Mouse (Mus musculus) thymus, postnatal 0 days (tissue): ENCODE results near the gene Cacng6. TPM values are rescaled to one million over a fixed set of nuclear protein-coding genes. Genes with fewer than 3 reads are reported as not detected.

ENCODE experiments used
- DNase-seq: peaks from one replicate; pipeline ENCODE4 v3.0.0-alpha.2; 2015; ENCODE audit warnings: low spot score
- microRNA-seq: library from miRNA; unstranded; fragments of <30 nt; microRNA quantifications from one replicate; pipeline ENCODE4, GENCODE M21; 2016; ENCODE audit warnings: borderline number of aligned reads
- polyA plus RNA-seq: library from polyadenylated mRNA; unstranded; fragments of >200 nt; fragmentation: Nextera tagmentation; extraction: Ambion mirVana; gene quantifications from 2 replicates; pipeline ENCODE4 v1.2.1, GENCODE M21; 2015

Cacng6 gene
- polyA plus RNA-seq, 1 experiment from 2014 or later, result 0.13 TPM

DNA sequence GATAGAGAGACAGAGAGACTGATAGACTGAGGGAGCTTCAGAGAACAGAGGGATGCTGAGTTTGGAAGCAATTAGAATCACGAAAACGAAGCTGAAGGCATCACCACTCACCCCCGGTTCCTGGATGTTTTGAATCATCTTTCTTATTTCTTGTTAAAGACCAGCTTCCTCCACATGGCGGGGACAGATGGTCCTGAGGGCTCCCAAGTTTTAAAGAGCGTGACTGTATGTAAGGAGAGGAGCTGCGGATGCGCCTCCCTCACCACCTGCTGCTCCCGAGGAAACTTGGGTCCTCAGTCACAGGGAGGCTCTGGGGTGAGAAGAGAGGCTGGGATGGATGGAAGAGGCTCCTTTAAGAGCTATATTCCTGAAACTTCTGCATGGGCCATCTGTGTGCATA lies 36.3 kb downstream of the Cacng6 start:
- no peak for DNase-seq

DNA sequence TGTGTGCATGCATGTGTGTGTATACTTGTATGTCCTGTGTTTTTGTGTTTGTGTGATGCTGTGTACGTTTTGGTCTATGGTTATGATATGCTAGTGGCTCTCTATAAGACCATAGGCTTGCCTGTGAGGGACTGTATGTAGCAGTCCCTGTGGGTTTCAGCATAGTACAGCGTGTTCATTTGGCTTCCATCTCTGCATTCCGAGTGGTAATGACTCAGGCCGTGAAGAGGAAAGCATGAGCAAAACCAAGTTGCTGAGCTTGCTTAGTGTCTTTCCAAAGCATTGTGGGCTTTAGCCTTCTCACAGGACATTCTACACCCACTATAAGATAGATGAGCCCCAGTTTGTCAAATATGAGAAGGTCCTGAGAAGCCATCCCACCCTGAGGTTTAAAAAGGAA lies 39.3 kb downstream of the Cacng6 start:
- no peak for DNase-seq

DNA sequence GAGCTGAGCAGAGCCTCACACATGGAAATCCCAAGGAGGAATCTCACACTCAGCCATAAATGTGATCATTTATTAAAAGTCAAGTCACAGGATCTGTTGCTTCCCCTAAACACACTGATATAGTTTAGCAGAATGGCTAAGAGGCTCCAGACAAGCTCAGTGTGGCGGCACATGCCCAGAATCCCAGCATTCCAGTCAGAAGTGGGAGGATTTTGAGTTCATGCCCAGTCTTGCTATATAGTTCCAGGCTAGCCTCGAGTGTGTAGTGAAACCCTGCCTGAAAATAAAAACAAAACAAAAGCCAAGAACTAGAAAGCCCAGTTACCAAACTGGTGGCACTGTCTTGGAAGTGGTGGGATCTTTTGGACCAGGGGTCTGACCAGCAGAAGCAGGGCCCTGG lies 44.6 kb downstream of the Cacng6 start:
- no peak for DNase-seq

DNA sequence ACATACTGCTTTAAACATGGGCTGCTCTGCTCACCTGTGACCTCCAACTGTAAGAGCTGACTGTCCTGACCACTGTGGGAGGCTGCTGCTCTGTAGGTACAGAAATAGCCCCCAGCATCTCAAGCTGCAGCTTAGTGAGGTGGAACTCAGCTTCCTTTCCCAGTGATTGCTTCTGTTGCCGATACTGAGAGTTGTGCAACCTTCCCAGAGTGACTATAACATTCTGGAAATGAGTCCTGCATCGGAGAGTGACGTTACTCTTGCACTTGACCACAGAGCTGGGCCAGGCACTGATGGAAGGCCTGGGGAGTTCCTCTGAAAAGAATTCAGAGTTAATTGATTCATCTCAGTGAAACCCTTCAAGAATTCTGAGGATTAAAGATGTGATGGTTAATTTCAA lies 48.8 kb downstream of the Cacng6 start:
- DNase-seq, result no peak

DNA sequence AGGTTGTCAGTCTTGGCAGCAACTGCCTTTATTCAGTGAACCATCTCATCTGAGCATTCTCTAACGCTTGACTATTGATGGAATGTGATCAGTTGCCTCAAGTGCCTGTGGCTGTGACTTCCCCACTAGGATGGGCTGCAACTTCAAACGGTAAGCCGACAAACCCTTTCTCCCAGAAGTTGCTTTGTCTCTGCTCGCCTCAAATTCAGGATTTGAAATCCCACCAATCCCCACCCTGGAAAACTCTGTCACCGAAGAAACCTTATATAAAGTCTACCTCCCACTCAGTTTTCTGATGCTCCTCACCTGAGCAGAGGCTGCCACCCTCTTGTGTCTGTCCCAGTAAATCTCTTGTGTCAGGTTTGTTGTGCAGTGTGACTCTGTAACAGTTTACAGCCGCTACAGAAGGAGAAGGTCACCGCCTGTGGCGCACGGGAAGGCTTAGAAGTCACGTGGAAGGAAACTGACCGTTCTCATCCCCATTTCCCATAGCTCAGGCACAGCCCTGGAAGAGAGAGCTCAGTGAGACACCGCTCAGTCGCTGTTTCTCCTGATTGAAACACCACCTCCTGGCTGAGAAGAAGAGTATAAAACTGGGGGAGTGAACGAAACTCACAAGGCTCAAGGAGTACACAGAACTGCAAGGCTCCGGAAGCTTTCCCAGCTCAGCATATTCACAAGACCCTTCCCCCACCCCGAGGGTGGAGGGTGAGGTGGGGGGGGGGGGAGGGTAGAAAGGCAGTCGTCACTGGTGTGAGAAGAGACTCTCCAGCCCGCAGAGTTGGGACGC lies 50.5 kb downstream of the Cacng6 start:
- DNase-seq, result no peak

DNA sequence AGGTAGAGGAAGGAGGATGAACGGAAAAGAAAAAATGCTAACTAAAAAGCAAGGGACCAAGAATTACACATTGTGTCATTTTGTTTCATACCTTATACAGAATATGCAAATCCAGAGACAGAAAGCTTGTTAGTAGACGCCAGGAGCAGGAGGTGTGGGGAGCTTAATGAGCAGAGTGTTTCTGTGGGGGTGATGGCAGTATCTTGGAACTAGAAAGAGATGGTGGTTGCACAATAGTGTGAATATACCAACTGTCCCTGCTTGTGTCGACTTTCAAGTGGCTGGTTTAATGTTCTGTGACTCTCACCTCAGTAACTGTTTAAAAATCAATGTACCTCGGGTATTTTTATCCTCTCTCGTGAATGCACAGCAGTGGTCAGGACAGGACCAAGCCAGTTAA lies 52.7 kb downstream of the Cacng6 start:
- DNase-seq, result no peak

DNA sequence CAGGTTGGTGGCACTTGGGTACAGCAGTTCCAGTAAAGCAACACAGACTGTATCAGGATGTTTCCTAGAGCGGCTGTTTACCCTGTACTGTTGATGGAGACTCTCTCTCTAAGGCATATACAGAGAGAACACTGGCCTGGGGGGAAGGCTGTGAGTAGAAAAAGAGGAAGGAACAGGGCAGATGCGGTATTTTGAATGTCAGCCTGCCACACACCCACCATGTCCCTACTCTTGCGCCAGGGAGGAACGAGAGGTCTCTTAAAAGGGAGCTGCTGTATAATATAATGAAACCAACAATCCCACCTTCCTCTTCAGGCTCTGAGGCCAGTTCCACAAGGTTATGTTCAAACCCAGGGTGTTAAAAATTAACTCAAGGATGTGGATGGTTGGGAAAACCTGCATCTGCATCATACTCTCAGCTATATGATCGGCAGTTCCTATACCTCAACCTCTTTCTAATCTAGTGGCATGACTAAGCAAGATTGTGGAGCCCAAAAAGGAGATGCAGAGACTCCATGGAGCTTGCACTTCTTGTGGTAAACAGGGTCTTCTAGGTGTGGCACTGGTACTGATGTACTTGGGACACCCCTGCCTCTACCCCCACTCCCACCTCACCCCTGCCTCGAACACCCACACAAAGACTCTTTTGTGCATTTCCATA lies 58.1 kb downstream of the Cacng6 start:
- no peak for DNase-seq

Small RNA genes within 50 kb of the gene (microRNA-seq; reads per million reads assigned to microRNA genes)
- 3.3 reads per million for gene Gm23450

Other genes starting within 250 kb of the Cacng6 start
- 0.03 TPM in 1 of 2 replicates, not detected in the other for gene Nlrp12, start 174.5 kb upstream of the Cacng6 start, polyA plus RNA-seq
- 11.6 and 12.1 TPM in 2 replicates for gene Myadm, start 135.1 kb upstream of the Cacng6 start, polyA plus RNA-seq
- 0.59 TPM in 1 of 2 replicates, not detected in the other for gene Prkcg, start 135.0 kb upstream of the Cacng6 start, polyA plus RNA-seq
- gene Cacng7, start 91.2 kb upstream of the Cacng6 start, polyA plus RNA-seq, result 0.09 and 0.27 TPM in 2 replicates
- gene Cacng8, start 33.5 kb upstream of the Cacng6 start, polyA plus RNA-seq, result 0.35 and 0.73 TPM in 2 replicates
- 0.21 and 0.39 TPM in 2 replicates for gene Tarm1, start 78.4 kb downstream of the Cacng6 start, polyA plus RNA-seq
- gene Oscar, start 192.0 kb downstream of the Cacng6 start, polyA plus RNA-seq, result 0.09 TPM in 1 of 2 replicates, not detected in the other
- 523 and 568 TPM in 2 replicates for gene Ndufa3, start 193.2 kb downstream of the Cacng6 start, polyA plus RNA-seq
- 20.8 and 28.9 TPM in 2 replicates for gene Tfpt, start 205.7 kb downstream of the Cacng6 start, polyA plus RNA-seq
- gene Prpf31, start 205.8 kb downstream of the Cacng6 start, polyA plus RNA-seq, result 88.2 and 93.1 TPM in 2 replicates
- gene Cnot3, start 221.1 kb downstream of the Cacng6 start, polyA plus RNA-seq, result 42.6 and 44.5 TPM in 2 replicates
- 20.7 and 22.9 TPM in 2 replicates for gene Leng1, start 241.6 kb downstream of the Cacng6 start, polyA plus RNA-seq